Mouse (Mus musculus) hindbrain, embryonic 13.5 days (tissue): ENCODE measurements around the gene Slc5a8. TPM values are rescaled to one million over a fixed set of nuclear protein-coding genes. Genes with fewer than 3 reads are reported as not detected.

Experiments used
- ATAC-seq: fragments of 200-750 bp; cut with Nextera tagmentation; 2 replicates; pipeline ENCODE4 v1.8.0; 2017; ENCODE audit warnings: moderate TSS enrichment; ENCODE audit not compliant: low FRiP score
- H3K27ac ChIP-seq: fragments of 300-500 bp; sonication (generic); 2 replicates; pipeline ENCODE4 v1.5.1; 2015; ENCODE audit warnings: inconsistent platforms, mild to moderate bottlenecking, moderate library complexity
- H3K27me3 ChIP-seq: fragments of 300-500 bp; sonication (generic); 2 replicates; pipeline ENCODE4 v1.6.1; 2015; ENCODE audit warnings: mild to moderate bottlenecking, inconsistent platforms
- H3K36me3 ChIP-seq: fragments of 300-500 bp; sonication (generic); 2 replicates; pipeline ENCODE4 v1.6.1; 2015; ENCODE audit warnings: mild to moderate bottlenecking, inconsistent platforms
- H3K4me1 ChIP-seq: fragments of 300-500 bp; sonication (generic); replicated peaks from 2 replicates; pipeline ENCODE4 v1.6.1; 2015; ENCODE audit warnings: inconsistent platforms
- H3K4me2 ChIP-seq: fragments of 300-500 bp; sonication (generic); 2 replicates; pipeline ENCODE4 v1.6.1; 2015; ENCODE audit warnings: inconsistent platforms, mild to moderate bottlenecking, moderate library complexity
- H3K4me3 ChIP-seq: fragments of 300-500 bp; sonication (generic); 2 replicates; pipeline ENCODE4 v1.5.1; 2015; ENCODE audit warnings: mild to moderate bottlenecking, inconsistent platforms
- H3K9ac ChIP-seq: fragments of 300-500 bp; sonication (generic); 2 replicates; pipeline ENCODE4 v1.6.1; 2015; ENCODE audit warnings: mild to moderate bottlenecking, inconsistent platforms
- H3K9me3 ChIP-seq: fragments of 300-500 bp; sonication (generic); 2 replicates; pipeline ENCODE4 v1.6.1; 2016; ENCODE audit warnings: inconsistent platforms
- WGBS: fragments of 180-500 bp; shearing (Covaris S2); methylation state at CpG from one replicate; pipeline ENCODE4 v1.1.7; 2015; 5-methylcytosine and 5-hydroxymethylcytosine counted together
- polyA plus RNA-seq: library from polyadenylated mRNA; unstranded; fragments of >200 nt; fragmentation: Nextera tagmentation; extraction: Ambion mirVana; gene quantifications from 2 replicates; pipeline ENCODE4 v1.2.1, GENCODE M21; 2015

The Slc5a8 gene
- polyA plus RNA-seq = 0.05 and 0.09 TPM in 2 replicates

DNA sequence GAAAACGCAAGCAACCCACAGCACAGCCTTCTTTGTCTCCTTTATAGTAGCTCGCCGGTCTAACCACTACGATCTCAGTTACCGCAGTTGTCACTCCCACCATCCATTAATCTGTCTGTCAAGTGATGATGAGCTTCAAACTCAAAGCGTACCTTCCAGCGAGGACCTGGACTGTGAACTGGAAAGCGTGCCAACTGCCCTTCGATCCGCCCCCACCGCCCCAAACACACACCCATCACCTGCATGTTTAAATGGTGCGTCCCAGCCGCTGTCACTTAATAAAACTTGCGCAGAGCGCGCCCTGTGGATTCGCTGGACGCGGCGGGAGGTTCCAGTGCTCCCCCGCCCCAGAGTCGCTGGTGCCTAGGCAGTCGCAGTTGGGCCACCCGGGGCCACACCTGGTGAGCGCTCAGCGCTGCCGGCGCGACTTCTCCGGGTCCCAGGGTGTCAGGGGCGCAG lies at the start of gene Slc5a8:
TSS of gene Slc5a8 (plus strand) at position 361 of the 459 bp plus-strand sequence.
- no peak for ATAC-seq
- peaks cover 10% of the 10 kb centered on the region for H3K4me1 ChIP-seq
- WGBS = 5% methylated on average over 31 of the region's 31 CpGs

DNA sequence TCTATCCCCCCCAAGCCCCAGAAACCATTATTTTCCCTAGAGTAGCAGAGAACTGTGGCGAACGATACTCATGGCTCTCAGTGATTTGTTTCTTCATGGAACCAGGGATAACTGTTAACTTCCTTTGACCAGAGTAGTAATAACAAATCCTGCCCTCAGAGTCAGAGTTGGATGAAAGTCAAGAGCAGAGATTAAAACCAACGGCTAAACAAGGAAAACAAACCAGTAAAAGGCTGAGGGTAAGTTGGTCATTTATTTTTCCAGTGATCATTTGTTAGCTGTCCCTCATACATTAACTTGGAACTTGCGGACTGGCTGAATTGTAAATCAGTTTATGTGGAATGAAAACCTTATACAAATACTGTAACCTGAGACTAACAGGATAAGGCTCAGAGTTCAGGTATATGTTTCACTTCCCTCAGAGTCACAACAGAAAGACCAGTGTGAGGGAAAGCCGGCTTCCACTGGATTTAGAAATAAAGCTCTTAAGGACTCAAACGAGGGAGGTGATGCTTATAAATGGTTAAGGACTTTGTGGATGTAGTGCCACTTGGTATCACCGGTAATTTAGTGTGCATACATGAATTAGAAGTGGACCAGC lies 36.8 kb upstream of the Slc5a8 start:
- no peak overlapping the region for H3K9ac ChIP-seq

More for the DNA sequence above, at the start of gene Slc5a8:
- peaks cover 33% of the 10 kb centered on the region for H3K27me3 ChIP-seq
- H3K36me3 ChIP-seq = no peaks in the 10 kb centered on the region
- no peaks in the 10 kb centered on the region for H3K9me3 ChIP-seq
- peak within 1 kb of the TSS; percentile 38 for H3K4me3 ChIP-seq
- H3K27ac ChIP-seq = no peak within 1 kb of the TSS
- H3K9ac ChIP-seq = 0 out of 2 replicates have a peak within 1 kb of the TSS, but pooled peaks have one; percentile 51
- H3K4me2 ChIP-seq = peak within 1 kb of the TSS; percentile 68

GRCm38 (mm10) chr10:88849976-88850375 lies 35.8 kb upstream of the Slc5a8 start:
- H3K4me1 ChIP-seq = no peaks in the 10 kb centered on the region
- no peak overlapping the region for H3K4me3 ChIP-seq
- no peak overlapping the region for H3K27ac ChIP-seq
- 90% methylated on average over 4 of the region's 4 CpGs for WGBS
- no peaks in the 10 kb centered on the region for H3K27me3 ChIP-seq
- no peaks in the 10 kb centered on the region for H3K36me3 ChIP-seq
- no peaks in the 10 kb centered on the region for H3K9me3 ChIP-seq
- ATAC-seq = no peak
- H3K9ac ChIP-seq = no peak overlapping the region
- no peak overlapping the region for H3K4me2 ChIP-seq

More for the DNA sequence above, 36.8 kb upstream of the Slc5a8 start:
- ATAC-seq = no peak
- Histone ChIP-seq H3K36me3 (no peaks in the 10 kb centered on the region), H3K4me3 (no peak overlapping the region), H3K4me2 (no peak overlapping the region), H3K27ac (no peak overlapping the region), H3K4me1 (no peaks in the 10 kb centered on the region), H3K27me3 (no peaks in the 10 kb centered on the region), H3K9me3 (no peaks in the 10 kb centered on the region)
- 88% methylated on average over 7 of the region's 7 CpGs for WGBS

- Histone ChIP-seq H3K36me3 (no peaks in the 10 kb centered on the region), H3K9me3 (no peaks in the 10 kb centered on the region), H3K9ac (no peak overlapping the region), H3K27ac (no peak overlapping the region), H3K4me1 (no peaks in the 10 kb centered on the region), H3K27me3 (no peaks in the 10 kb centered on the region), H3K4me2 (no peak overlapping the region), H3K4me3 (no peak overlapping the region)
- 87% methylated on average over 7 of the region's 7 CpGs for WGBS
- no peak for ATAC-seq
Measured at GRCm38 (mm10) chr10:88853326-88853725, 32.5 kb upstream of the Slc5a8 start.

DNA sequence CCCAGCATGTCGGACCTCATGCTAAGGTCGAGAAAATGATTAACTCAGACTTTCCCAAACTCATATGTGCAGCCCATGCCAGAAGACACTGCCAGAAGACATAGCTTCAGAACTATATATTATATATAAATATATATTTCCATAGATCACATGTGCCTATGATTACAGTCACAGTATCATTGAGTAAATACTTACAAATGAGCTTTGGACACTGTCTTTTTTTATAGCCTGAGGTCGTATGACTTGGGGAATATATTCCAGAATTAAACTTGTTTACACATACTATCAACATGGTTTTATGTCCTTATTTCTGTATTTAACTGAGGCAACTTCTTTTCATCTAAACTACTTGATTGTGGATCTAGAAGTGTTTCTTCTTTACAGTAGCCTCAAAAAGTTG lies 24.9 kb upstream of the Slc5a8 start:
- no peaks in the 10 kb centered on the region for H3K9me3 ChIP-seq
- no peak overlapping the region for H3K9ac ChIP-seq
- H3K4me2 ChIP-seq = no peak overlapping the region
- WGBS = 76% methylated on average over 3 of the region's 3 CpGs
- no peaks in the 10 kb centered on the region for H3K36me3 ChIP-seq
- no peaks in the 10 kb centered on the region for H3K27me3 ChIP-seq
- H3K27ac ChIP-seq = no peak overlapping the region
- no peak overlapping the region for H3K4me3 ChIP-seq
- H3K4me1 ChIP-seq = no peaks in the 10 kb centered on the region
- no peak for ATAC-seq

DNA sequence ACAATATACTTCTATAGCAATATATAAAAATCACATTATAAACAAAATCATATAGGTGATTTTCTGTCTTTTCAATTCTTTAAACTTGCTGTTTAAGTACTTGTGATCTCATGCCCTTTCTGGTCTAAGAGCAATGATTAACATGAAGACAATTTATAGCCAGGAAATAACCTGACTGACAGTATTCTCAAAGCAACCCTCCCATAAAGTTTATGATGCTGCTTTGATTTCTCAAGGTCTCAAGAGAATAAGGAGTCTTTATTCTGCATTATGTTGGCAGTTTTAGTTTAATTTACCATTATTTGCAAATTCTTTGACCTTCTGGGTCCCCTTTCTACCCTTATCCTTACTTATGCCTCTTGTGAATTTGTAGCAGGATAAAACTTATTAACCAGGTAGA lies 24.4 kb upstream of the Slc5a8 start:
- Histone ChIP-seq H3K27ac (no peak overlapping the region), H3K4me1 (no peaks in the 10 kb centered on the region), H3K9me3 (no peaks in the 10 kb centered on the region), H3K4me3 (no peak overlapping the region), H3K4me2 (no peak overlapping the region), H3K27me3 (no peaks in the 10 kb centered on the region), H3K9ac (no peak overlapping the region), H3K36me3 (no peaks in the 10 kb centered on the region)
- ATAC-seq = no peak

- no peak overlapping the region for H3K9ac ChIP-seq
- no peak overlapping the region for H3K27ac ChIP-seq
- 90% methylated on average over 5 of the region's 5 CpGs for WGBS
- no peaks in the 10 kb centered on the region for H3K36me3 ChIP-seq
- no peaks in the 10 kb centered on the region for H3K4me1 ChIP-seq
- no peak overlapping the region for H3K4me2 ChIP-seq
- H3K9me3 ChIP-seq = no peaks in the 10 kb centered on the region
- no peak overlapping the region for H3K4me3 ChIP-seq
- no peaks in the 10 kb centered on the region for H3K27me3 ChIP-seq
- ATAC-seq = no peak
Measured at GRCm38 (mm10) chr10:88862293-88862692, 23.5 kb upstream of the Slc5a8 start.

DNA sequence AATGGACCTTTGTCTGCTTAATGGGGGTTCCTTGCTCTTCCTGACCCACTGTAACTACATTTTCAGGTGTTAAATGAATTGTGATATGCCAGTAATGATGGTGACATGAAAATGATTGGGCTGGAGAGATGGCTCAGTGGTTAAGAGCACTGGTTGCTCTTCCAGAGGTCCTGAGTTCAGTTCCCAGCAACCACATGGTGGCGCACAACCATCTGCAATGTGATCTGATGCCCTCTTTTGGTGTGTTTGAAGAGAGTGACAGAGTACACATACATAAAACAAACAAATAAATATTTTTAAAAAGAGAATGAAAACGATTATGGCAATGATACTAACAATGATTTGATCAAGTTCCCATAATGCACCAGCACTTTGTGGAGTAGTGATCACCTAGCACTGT lies 19.8 kb upstream of the Slc5a8 start:
- 74% methylated on average over 2 of the region's 2 CpGs for WGBS
- H3K36me3 ChIP-seq = no peaks in the 10 kb centered on the region
- H3K27me3 ChIP-seq = no peaks in the 10 kb centered on the region
- no peak overlapping the region for H3K4me2 ChIP-seq
- H3K9me3 ChIP-seq = no peaks in the 10 kb centered on the region
- ATAC-seq = no peak
- no peak overlapping the region for H3K9ac ChIP-seq
- H3K4me3 ChIP-seq = no peak overlapping the region
- no peak overlapping the region for H3K27ac ChIP-seq
- H3K4me1 ChIP-seq = no peaks in the 10 kb centered on the region

GRCm38 (mm10) chr10:88874870-88875269 lies 10.9 kb upstream of the Slc5a8 start:
- Histone ChIP-seq H3K27ac (no peak overlapping the region), H3K27me3 (no peaks in the 10 kb centered on the region), H3K9me3 (no peaks in the 10 kb centered on the region), H3K9ac (no peak overlapping the region), H3K4me3 (no peak overlapping the region), H3K4me2 (no peak overlapping the region), H3K36me3 (no peaks in the 10 kb centered on the region), H3K4me1 (no peaks in the 10 kb centered on the region)
- ATAC-seq = no peak
- 77% methylated on average over 5 of the region's 5 CpGs for WGBS

DNA sequence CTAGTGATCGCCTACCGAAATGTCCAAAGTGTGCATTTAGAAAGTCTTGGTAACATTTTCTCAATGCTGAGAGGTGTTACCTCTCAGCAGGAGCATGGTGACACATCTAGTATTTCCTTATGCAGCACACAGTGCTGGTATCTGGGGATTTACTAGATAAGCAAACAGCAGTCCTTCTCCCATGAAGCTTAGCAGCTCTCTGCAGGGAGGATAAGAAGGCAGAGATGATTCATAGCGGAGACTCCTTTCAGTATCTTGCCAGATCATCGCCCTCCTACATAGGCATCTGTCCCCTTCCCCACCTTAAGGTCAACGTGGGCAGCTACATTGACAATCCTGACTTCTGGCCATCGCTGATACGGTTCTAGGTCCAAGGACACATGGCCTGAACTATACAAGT lies 8.4 kb upstream of the Slc5a8 start:
- ATAC-seq = no peak
- Histone ChIP-seq H3K27me3 (no peaks in the 10 kb centered on the region), H3K4me2 (no peak overlapping the region), H3K4me1 (no peaks in the 10 kb centered on the region), H3K27ac (no peak overlapping the region), H3K36me3 (no peaks in the 10 kb centered on the region), H3K9ac (no peak overlapping the region), H3K9me3 (no peaks in the 10 kb centered on the region), H3K4me3 (no peak overlapping the region)
- WGBS = 89% methylated on average over 7 of the region's 7 CpGs

GRCm38 (mm10) chr10:88883721-88884120 lies 2.1 kb upstream of the Slc5a8 start:
- Histone ChIP-seq H3K4me2 (no peak overlapping the region), H3K9me3 (no peaks in the 10 kb centered on the region), H3K27ac (no peak overlapping the region), H3K4me3 (no peak overlapping the region), H3K36me3 (no peaks in the 10 kb centered on the region), H3K9ac (no peak overlapping the region), H3K4me1 (peaks cover 10% of the 10 kb centered on the region), H3K27me3 (peaks cover 33% of the 10 kb centered on the region)
- whole genome bisulfite sequencing = 91% methylated on average over 2 of the region's 2 CpGs
- ATAC-seq = no peak

DNA sequence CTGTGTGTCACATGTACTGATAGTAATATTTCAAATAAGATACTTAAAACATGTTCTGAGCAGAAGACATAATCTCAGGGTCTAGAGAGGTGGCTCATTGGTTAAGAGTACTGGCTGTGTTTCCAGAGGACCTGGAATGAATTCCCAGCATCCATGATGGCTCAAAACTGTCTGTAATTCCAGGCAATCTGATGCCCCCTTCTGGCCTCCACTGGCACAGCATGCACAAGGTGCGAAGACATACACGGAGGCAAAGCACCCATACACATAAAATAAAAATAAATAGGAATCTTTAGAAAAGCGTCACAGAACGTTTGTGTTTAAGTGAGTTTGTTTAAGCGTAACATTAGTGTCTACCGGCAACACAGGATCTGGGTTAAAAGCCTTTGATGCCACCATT lies 956 bp upstream of the Slc5a8 start:
- WGBS = 85% methylated on average over 6 of the region's 6 CpGs
- peaks cover 10% of the 10 kb centered on the region for H3K4me1 ChIP-seq
- no peak overlapping the region for H3K9ac ChIP-seq
- H3K36me3 ChIP-seq = no peaks in the 10 kb centered on the region
- H3K27me3 ChIP-seq = peaks cover 33% of the 10 kb centered on the region
- H3K4me2 ChIP-seq = no peak overlapping the region
- H3K9me3 ChIP-seq = no peaks in the 10 kb centered on the region
- no peak for ATAC-seq
- H3K4me3 ChIP-seq = no peak overlapping the region
- no peak overlapping the region for H3K27ac ChIP-seq

DNA sequence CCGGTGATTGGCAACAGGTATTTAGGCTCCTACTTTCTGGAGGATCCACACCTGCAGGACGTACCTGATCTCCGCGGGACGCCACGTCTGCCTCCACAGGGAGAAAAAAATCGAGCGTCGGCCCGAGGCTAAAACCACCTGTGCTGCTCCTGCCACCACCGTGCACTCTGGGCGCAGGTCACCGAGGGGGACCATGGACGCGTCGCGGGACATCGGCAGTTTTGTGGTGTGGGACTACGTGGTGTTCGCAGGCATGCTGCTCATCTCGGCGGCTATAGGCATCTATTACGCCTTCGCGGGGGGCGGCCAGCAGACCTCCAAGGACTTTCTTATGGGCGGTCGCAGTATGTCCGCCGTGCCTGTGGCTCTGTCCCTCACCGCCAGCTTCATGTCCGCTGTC lies 322 bp downstream of the Slc5a8 start:
- peak overlapping the region; percentile 38 for H3K4me3 ChIP-seq
- H3K9ac ChIP-seq = 0 out of 2 replicates have a peak overlapping the region, but pooled peaks have one; percentile 51
- no peaks in the 10 kb centered on the region for H3K36me3 ChIP-seq
- no peak for ATAC-seq
- H3K27ac ChIP-seq = no peak overlapping the region
- no peaks in the 10 kb centered on the region for H3K9me3 ChIP-seq
- peaks cover 10% of the 10 kb centered on the region for H3K4me1 ChIP-seq
- H3K27me3 ChIP-seq = peaks cover 33% of the 10 kb centered on the region
- 4% methylated on average over 32 of the region's 32 CpGs for WGBS
- H3K4me2 ChIP-seq = peak overlapping the region; percentile 68
